Mouse (Mus musculus): ENCODE results near the gene Snrnp70. TPM values are rescaled to one million over a fixed set of nuclear protein-coding genes. Genes with fewer than 3 reads are reported as not detected.

The Snrnp70 gene
- total RNA-seq, 2 experiments from 2014 or later = 69.6 to 261 TPM

GRCm38 (mm10) chr7:45339410-45340065 lies 56.0 kb downstream of the Snrnp70 start:
- ATAC-seq (ENCODE audit: poor library complexity, severe bottlenecking) = peak; percentile 69

GRCm38 (mm10) chr7:45338161-45338911 lies 57.2 kb downstream of the Snrnp70 start:
- ATAC-seq (ENCODE audit: poor library complexity, severe bottlenecking) = no peak

GRCm38 (mm10) chr7:45337469-45337868 lies 58.1 kb downstream of the Snrnp70 start:
- ATAC-seq (ENCODE audit: poor library complexity, severe bottlenecking) = no peak

- no peak for ATAC-seq (ENCODE audit: poor library complexity, severe bottlenecking)
These were observed 59.2 kb downstream of the Snrnp70 start for GRCm38 (mm10) chr7:45336319-45336718.

- ATAC-seq (ENCODE audit: poor library complexity, severe bottlenecking) = no peak
These were observed 60.5 kb downstream of the Snrnp70 start, which contains the start of gene Hrc for GRCm38 (mm10) chr7:45335056-45335455. TSS of gene Hrc (plus strand) at chr7:45335290.

- ATAC-seq (ENCODE audit: poor library complexity, severe bottlenecking) = no peak
These were observed 60.9 kb downstream of the Snrnp70 start for GRCm38 (mm10) chr7:45334605-45335004.

GRCm38 (mm10) chr7:45333431-45333982 lies 62.0 kb downstream of the Snrnp70 start, which contains the start of gene Trpm4:
TSS of gene Trpm4 (minus strand) at chr7:45333780.
- peak; percentile 89 for ATAC-seq (ENCODE audit: poor library complexity, severe bottlenecking)

GRCm38 (mm10) chr7:45332685-45333425 lies 62.7 kb downstream of the Snrnp70 start:
- ATAC-seq (ENCODE audit: poor library complexity, severe bottlenecking) = peak; percentile 39

GRCm38 (mm10) chr7:45331502-45331901 lies 64.0 kb downstream of the Snrnp70 start:
- ATAC-seq (ENCODE audit: poor library complexity, severe bottlenecking) = no peak

GRCm38 (mm10) chr7:45328841-45329475 lies 66.6 kb downstream of the Snrnp70 start:
- ATAC-seq (ENCODE audit: poor library complexity, severe bottlenecking) = no peak

Other genes with a start within 250 kb of the Snrnp70 start
Only the 30 nearest of the 35 such genes appear.
- not detected in 2 replicates for gene Gfy, start 216.2 kb downstream of the Snrnp70 start, total RNA-seq (2015)
- not detected in 2 replicates for gene Gfy, start 216.2 kb downstream of the Snrnp70 start, total RNA-seq (2017)
- gene Pth2, start 214.7 kb downstream of the Snrnp70 start, total RNA-seq (2015) = not detected in 2 replicates
- not detected in 2 replicates for gene Pth2, start 214.7 kb downstream of the Snrnp70 start, total RNA-seq (2017)
- gene Ccdc155, start 190.8 kb downstream of the Snrnp70 start, total RNA-seq (2015) = not detected in 2 replicates
- gene Ccdc155, start 190.8 kb downstream of the Snrnp70 start, total RNA-seq (2017) = not detected in 2 replicates
- gene Dkkl1, start 183.6 kb downstream of the Snrnp70 start, total RNA-seq (2015) = 1.0 and 1.6 TPM in 2 replicates
- 1.1 and 5.0 TPM in 2 replicates for gene Dkkl1, start 183.6 kb downstream of the Snrnp70 start, total RNA-seq (2017)
- gene Tead2, start 180.0 kb downstream of the Snrnp70 start, total RNA-seq (2015) = 0.07 TPM in 1 of 2 replicates, not detected in the other
- gene Tead2, start 180.0 kb downstream of the Snrnp70 start, total RNA-seq (2017) = not detected in 2 replicates
- gene Cd37, start 156.6 kb downstream of the Snrnp70 start, total RNA-seq (2015) = 105 and 111 TPM in 2 replicates
- 67.9 and 74.9 TPM in 2 replicates for gene Cd37, start 156.6 kb downstream of the Snrnp70 start, total RNA-seq (2017)
- gene Slc6a16, start 154.7 kb downstream of the Snrnp70 start, total RNA-seq (2015) = not detected in 2 replicates
- gene Slc6a16, start 154.7 kb downstream of the Snrnp70 start, total RNA-seq (2017) = not detected in 2 replicates
- 0.27 and 0.78 TPM in 2 replicates for gene Slc6a21, start 118.2 kb downstream of the Snrnp70 start, total RNA-seq (2015)
- not detected in 2 replicates for gene Slc6a21, start 118.2 kb downstream of the Snrnp70 start, total RNA-seq (2017)
- 3.2 and 4.7 TPM in 2 replicates for gene Trpm4, start 62.0 kb downstream of the Snrnp70 start, total RNA-seq (2015)
- 4.8 and 5.4 TPM in 2 replicates for gene Trpm4, start 62.0 kb downstream of the Snrnp70 start, total RNA-seq (2017)
- gene Hrc, start 60.5 kb downstream of the Snrnp70 start, total RNA-seq (2015) = not detected in 2 replicates
- gene Hrc, start 60.5 kb downstream of the Snrnp70 start, total RNA-seq (2017) = 0.07 TPM in 1 of 2 replicates, not detected in the other
- 0.50 TPM in 1 of 2 replicates, not detected in the other for gene Ppfia3, start 28.7 kb downstream of the Snrnp70 start, total RNA-seq (2015)
- not detected in 2 replicates for gene Ppfia3, start 28.7 kb downstream of the Snrnp70 start, total RNA-seq (2017)
- gene Lin7b, start 25.2 kb downstream of the Snrnp70 start, total RNA-seq (2015) = 0.71 TPM in 1 of 2 replicates, not detected in the other
- not detected in 2 replicates for gene Lin7b, start 25.2 kb downstream of the Snrnp70 start, total RNA-seq (2017)
- not detected in 2 replicates for gene Kcna7, start 9.9 kb upstream of the Snrnp70 start, total RNA-seq (2015)
- not detected in 2 replicates for gene Kcna7, start 9.9 kb upstream of the Snrnp70 start, total RNA-seq (2017)
- not detected in 2 replicates for gene Ntf5, start 18.0 kb upstream of the Snrnp70 start, total RNA-seq (2015)
- not detected in 2 replicates for gene Ntf5, start 18.0 kb upstream of the Snrnp70 start, total RNA-seq (2017)
- not detected in 2 replicates for gene Lhb, start 25.1 kb upstream of the Snrnp70 start, total RNA-seq (2015)
- gene Lhb, start 25.1 kb upstream of the Snrnp70 start, total RNA-seq (2017) = not detected in 2 replicates
- gene Gys1, start 39.1 kb upstream of the Snrnp70 start, total RNA-seq (2015) = 9.8 and 10.6 TPM in 2 replicates
- 7.2 and 8.8 TPM in 2 replicates for gene Gys1, start 39.1 kb upstream of the Snrnp70 start, total RNA-seq (2017)
- gene Ruvbl2, start 42.4 kb upstream of the Snrnp70 start, total RNA-seq (2015) = 48.6 and 51.6 TPM in 2 replicates
- 52.9 and 60.2 TPM in 2 replicates for gene Ruvbl2, start 42.4 kb upstream of the Snrnp70 start, total RNA-seq (2017)
- 2,869 and 3,213 TPM in 2 replicates for gene Ftl1, start 64.1 kb upstream of the Snrnp70 start, total RNA-seq (2015)
- 1,589 and 1,786 TPM in 2 replicates for gene Ftl1, start 64.1 kb upstream of the Snrnp70 start, total RNA-seq (2017)
- gene Bax, start 71.2 kb upstream of the Snrnp70 start, total RNA-seq (2015) = 24.6 and 25.0 TPM in 2 replicates
- 31.8 and 37.4 TPM in 2 replicates for gene Bax, start 71.2 kb upstream of the Snrnp70 start, total RNA-seq (2017)
- gene Tulp2, start 86.1 kb upstream of the Snrnp70 start, total RNA-seq (2015) = not detected in 2 replicates
- gene Tulp2, start 86.1 kb upstream of the Snrnp70 start, total RNA-seq (2017) = not detected in 2 replicates
- not detected in 2 replicates for gene Gm45808, start 91.1 kb upstream of the Snrnp70 start, total RNA-seq (2015)
- gene Gm45808, start 91.1 kb upstream of the Snrnp70 start, total RNA-seq (2017) = 0.61 TPM in 1 of 2 replicates, not detected in the other
- 15.5 and 18.3 TPM in 2 replicates for gene Dhdh, start 93.1 kb upstream of the Snrnp70 start, total RNA-seq (2015)
- 14.2 and 16.0 TPM in 2 replicates for gene Dhdh, start 93.1 kb upstream of the Snrnp70 start, total RNA-seq (2017)
- gene Nucb1, start 114.7 kb upstream of the Snrnp70 start, total RNA-seq (2015) = 54.9 and 59.1 TPM in 2 replicates
- gene Nucb1, start 114.7 kb upstream of the Snrnp70 start, total RNA-seq (2017) = 178 and 199 TPM in 2 replicates
- 29.2 and 39.1 TPM in 2 replicates for gene Ppp1r15a, start 130.5 kb upstream of the Snrnp70 start, total RNA-seq (2015)
- 50.0 and 64.7 TPM in 2 replicates for gene Ppp1r15a, start 130.5 kb upstream of the Snrnp70 start, total RNA-seq (2017)
- not detected in 2 replicates for gene Plekha4, start 130.6 kb upstream of the Snrnp70 start, total RNA-seq (2015)
- gene Plekha4, start 130.6 kb upstream of the Snrnp70 start, total RNA-seq (2017) = 0.24 TPM in 1 of 2 replicates, not detected in the other
- gene Hsd17b14, start 159.2 kb upstream of the Snrnp70 start, total RNA-seq (2015) = 0.25 TPM in 1 of 2 replicates, not detected in the other
- gene Hsd17b14, start 159.2 kb upstream of the Snrnp70 start, total RNA-seq (2017) = not detected in 2 replicates
- gene Bcat2, start 174.4 kb upstream of the Snrnp70 start, total RNA-seq (2015) = 24.6 and 26.6 TPM in 2 replicates
- gene Bcat2, start 174.4 kb upstream of the Snrnp70 start, total RNA-seq (2017) = 16.7 and 24.1 TPM in 2 replicates
- not detected in 2 replicates for gene Fgf21, start 219.7 kb upstream of the Snrnp70 start, total RNA-seq (2015)
- gene Fgf21, start 219.7 kb upstream of the Snrnp70 start, total RNA-seq (2017) = not detected in 2 replicates
- gene Fut1, start 221.5 kb upstream of the Snrnp70 start, total RNA-seq (2015) = not detected in 2 replicates
- not detected in 2 replicates for gene Fut1, start 221.5 kb upstream of the Snrnp70 start, total RNA-seq (2017)
- gene Izumo1, start 226.1 kb upstream of the Snrnp70 start, total RNA-seq (2015) = not detected in 2 replicates
- 0.22 TPM in 1 of 2 replicates, not detected in the other for gene Izumo1, start 226.1 kb upstream of the Snrnp70 start, total RNA-seq (2017)